Mouse (Mus musculus) heart, adult 2 months (tissue): ENCODE results near the gene Brd4. TPM values are rescaled to one million over a fixed set of nuclear protein-coding genes. Genes with fewer than 3 reads are reported as not detected.

ENCODE experiments used
- DNase-seq, 2 experiments: peaks; one replicate each; pipeline ENCODE4 v3.0.0; 2021
- H3K27ac ChIP-seq: fragments of 200-600 bp; 2 replicates; pipeline ENCODE4 v1.8.1; 2022
- H3K27me3 ChIP-seq: fragments of 200-500 bp; 2 replicates; pipeline ENCODE4 v1.6.1; 2012; ENCODE audit warnings: mild to moderate bottlenecking, low read length, inconsistent platforms, mixed read lengths; ENCODE audit not compliant: control insufficient read depth, insufficient read depth
- H3K36me3 ChIP-seq: fragments of 200-500 bp; 2 replicates; pipeline ENCODE4 v1.6.1; 2012; ENCODE audit warnings: low read length, inconsistent platforms; ENCODE audit not compliant: control insufficient read depth, insufficient read depth
- H3K4me1 ChIP-seq: fragments of 200-500 bp; 2 replicates; pipeline ENCODE4 v1.6.1; 2011; ENCODE audit warnings: low read length; ENCODE audit not compliant: control insufficient read depth, insufficient read depth
- H3K4me3 ChIP-seq: fragments of 200-600 bp; 2 replicates; pipeline ENCODE4 v1.8.1; 2022
- H3K79me2 ChIP-seq: fragments of 200-500 bp; replicated peaks from 2 replicates; pipeline ENCODE4 v1.6.1; 2012; ENCODE audit warnings: mild to moderate bottlenecking, inconsistent platforms, low read length, moderate library complexity, mixed read lengths; ENCODE audit not compliant: control insufficient read depth, insufficient read depth
- H3K9ac ChIP-seq: fragments of 200-500 bp; 2 replicates; pipeline ENCODE4 v1.6.1; 2012; ENCODE audit warnings: low read depth, mild to moderate bottlenecking, control low read depth, inconsistent platforms, low read length, mixed read lengths
- CTCF ChIP-seq: fragments of 200-600 bp; IDR thresholded peaks from 2 replicates; pipeline ENCODE4 v1.8.1; 2022; ENCODE audit warnings: antibody characterized with exemption, mild to moderate bottlenecking, moderate library complexity
- EP300 ChIP-seq: fragments of 200-500 bp; IDR thresholded peaks from 2 replicates; pipeline ENCODE4 v1.6.1; 2011; ENCODE audit warnings: low read depth, low read length, control low read depth; ENCODE audit not compliant: insufficient read depth
- POLR2A ChIP-seq: fragments of 200-500 bp; IDR thresholded peaks from 2 replicates; pipeline ENCODE4 v1.6.1; 2011; ENCODE audit warnings: mild to moderate bottlenecking, low read depth, low read length, control low read depth; ENCODE audit not compliant: insufficient read depth
- WGBS: fragments of 180-500 bp; shearing (Covaris S2); methylation state at CpG from one replicate; pipeline ENCODE4 v1.1.7; 2018; 5-methylcytosine and 5-hydroxymethylcytosine counted together
- intact Hi-C: fragments of 180-260 bp; cut with DNase I; formaldehyde crosslinking; loops from one replicate; pipeline ENCODE4 v1.15.1; 2025
- polyA plus RNA-seq: library from polyadenylated mRNA; depleted of rRNA; stranded (reverse); fragments of >200 nt; gene quantifications from 2 replicates; pipeline ENCODE4 v1.2.3, GENCODE M21; 2012
- total RNA-seq, 2 experiments: library from RNA; stranded (reverse); gene quantifications; 2 replicates each; pipeline ENCODE4 v1.2.3; 2021

The Brd4 gene
- total and polyA plus RNA-seq, 3 experiments = 21.7 to 55.6 (median 53.3) TPM

DNA sequence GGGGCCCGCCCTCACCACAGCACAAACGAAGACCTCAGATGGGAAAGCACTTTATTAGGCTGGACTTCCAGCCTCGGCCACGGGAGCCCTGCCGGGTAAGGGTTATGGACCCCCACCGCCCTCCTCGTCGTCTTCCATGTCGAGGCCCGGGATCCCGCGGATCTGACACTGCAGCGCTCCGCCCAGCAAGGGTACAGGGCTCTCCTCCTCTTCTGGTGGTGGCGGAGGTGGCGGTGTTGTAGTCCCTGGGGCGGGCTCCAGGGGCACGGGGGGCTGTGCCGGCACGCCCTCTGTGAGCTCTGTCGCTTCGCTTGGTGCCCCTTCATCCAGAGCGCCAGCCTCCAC, 36.8 kb upstream of the Brd4 start:
- intact Hi-C loops = loop anchor here (2.0 kb wide), 1 partner anchor 37 kb away; the partner anchor contains the start of gene Brd4
- WGBS = under 1% methylated on average over 23 of the region's 23 CpGs

DNA sequence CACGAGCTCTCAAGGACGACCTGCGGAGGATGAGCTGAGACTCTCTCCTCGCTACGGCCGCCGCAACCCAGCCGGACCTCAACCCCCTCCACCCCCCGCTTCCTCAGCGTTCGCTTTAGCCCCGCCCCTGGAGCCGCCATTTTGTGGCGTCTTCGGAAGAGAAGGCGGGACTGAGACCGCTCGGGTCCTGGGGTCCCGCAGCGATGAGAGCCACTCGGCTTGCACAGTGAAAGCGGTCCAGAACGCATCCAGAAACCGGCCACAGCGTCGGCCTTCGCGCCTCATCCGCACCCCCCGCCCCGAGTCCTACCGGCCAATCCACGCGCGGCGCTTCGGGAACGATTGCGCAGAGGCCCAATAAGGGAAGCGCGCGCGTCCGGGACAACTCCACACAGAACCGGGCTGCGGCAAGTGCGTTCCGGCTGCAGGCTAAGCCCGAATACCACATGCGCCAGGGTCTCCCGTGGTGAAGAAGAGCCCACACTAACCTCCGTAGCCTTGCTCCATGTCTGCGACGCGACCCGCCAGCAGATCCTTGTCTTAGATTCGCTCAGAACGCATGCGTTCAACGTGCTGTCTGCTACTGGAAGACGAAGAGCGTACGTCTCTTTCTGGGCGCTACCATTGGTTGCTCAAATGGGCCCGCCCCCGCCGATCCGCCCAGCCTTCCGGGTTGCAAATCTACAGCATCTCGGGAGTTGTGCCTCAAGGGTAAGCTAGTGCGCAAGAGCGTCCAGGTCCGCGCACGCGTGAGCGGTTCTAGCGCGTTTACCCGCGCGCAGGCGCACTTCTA, 36.3 kb upstream of the Brd4 start, which contains the start of gene Akap8:
Akap8 (minus strand) TSS at position 642 of the 793 bp plus-strand sequence.
- under 1% methylated on average over 83 of the region's 83 CpGs for WGBS

More for the DNA sequence above, 36.8 kb upstream of the Brd4 start:
- Histone ChIP-seq H3K4me3 (peak overlapping the region; percentile 77), H3K27ac (peak overlapping the region; percentile 91), H3K36me3 (peaks cover 7% of the 10 kb centered on the region), H3K4me1 (peaks cover 9% of the 10 kb centered on the region), H3K9ac (peak overlapping the region; percentile 61), H3K79me2 (0 out of 2 replicates have a peak, but pooled peaks cover 1% of the 10 kb centered on the region), H3K27me3 (no peaks in the 10 kb centered on the region)
- DNase-seq = no peak
- TF ChIP-seq EP300 = no peak
- peak; percentile 37 for TF ChIP-seq CTCF

DNA sequence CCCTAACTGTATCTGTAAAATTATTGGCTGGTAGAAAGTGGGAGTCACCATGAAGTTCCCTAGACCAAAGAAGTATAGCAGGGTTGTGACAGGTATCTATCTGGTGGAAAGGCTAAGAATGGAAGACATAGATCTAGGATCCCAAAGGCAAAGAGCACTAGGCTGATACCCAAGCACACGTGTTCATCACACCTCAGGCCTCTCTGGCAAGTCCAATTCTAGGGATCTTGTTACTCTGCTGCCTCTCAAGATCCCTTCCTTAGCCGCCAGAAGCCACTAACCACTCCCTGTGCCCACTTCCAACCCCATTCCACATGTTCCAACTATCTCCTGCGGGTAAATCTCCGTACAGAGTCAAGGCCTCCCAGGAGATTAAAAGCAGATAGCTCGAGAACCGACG, 35.4 kb upstream of the Brd4 start:
- Histone ChIP-seq H3K36me3 (peaks cover 7% of the 10 kb centered on the region; the same call in 1 of the 2 replicates), H3K4me1 (peaks cover 9% of the 10 kb centered on the region), H3K27me3 (no peaks in the 10 kb centered on the region), H3K79me2 (0 out of 2 replicates have a peak, but pooled peaks cover 1% of the 10 kb centered on the region), H3K27ac (peak overlapping the region; percentile 98), H3K9ac (peak overlapping the region; percentile 87), H3K4me3 (peak overlapping the region; percentile 77)
- 0% methylated on average over 7 of the region's 7 CpGs for WGBS
- TF ChIP-seq EP300 = no peak
- no peak for TF ChIP-seq CTCF
- no peak for TF ChIP-seq POLR2A
- peak in 1 of 2 experiments; percentile 14 for DNase-seq
- intact Hi-C loops = loop anchor here (2.0 kb wide), 1 partner anchor 35 kb away; the partner anchor contains the start of gene Brd4

More for the DNA sequence above, 36.3 kb upstream of the Brd4 start, which contains the start of gene Akap8:
- Histone ChIP-seq H3K9ac (peak within 1 kb of the TSS; percentile 87), H3K4me1 (peaks cover 9% of the 10 kb centered on the region), H3K79me2 (0 out of 2 replicates have a peak, but pooled peaks cover 1% of the 10 kb centered on the region), H3K4me3 (peak within 1 kb of the TSS; percentile 77), H3K27ac (peak within 1 kb of the TSS; percentile 98), H3K27me3 (no peaks in the 10 kb centered on the region), H3K36me3 (peaks cover 7% of the 10 kb centered on the region)
- TF ChIP-seq EP300 = peak; percentile 75
- TF ChIP-seq CTCF = peak; percentile 18
- peak; percentile 96 for TF ChIP-seq POLR2A
- intact Hi-C loops = loop anchor here (2.0 kb wide), 1 partner anchor 36 kb away; the partner anchor contains the start of gene Brd4
- peak; percentile 94 to 99 for DNase-seq

DNA sequence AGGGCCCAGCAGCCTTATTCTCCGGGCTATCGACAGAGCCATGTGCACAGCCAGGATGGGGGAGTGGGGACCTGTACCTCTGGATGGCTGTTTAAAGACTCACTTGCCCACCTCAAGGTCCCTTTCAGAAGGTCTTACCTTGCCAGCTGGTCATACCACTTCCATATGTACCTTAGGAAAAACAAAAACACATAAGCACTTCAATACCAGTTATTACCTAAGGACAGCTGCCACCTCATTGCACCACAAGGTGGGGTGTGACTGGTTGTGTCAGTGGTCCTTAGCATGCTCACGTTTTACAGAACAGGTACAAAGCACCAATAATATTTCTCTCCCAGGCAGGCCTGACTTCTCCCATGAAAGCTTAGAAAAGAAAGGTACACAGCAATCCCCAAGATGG, 33.2 kb upstream of the Brd4 start:
- H3K79me2 ChIP-seq = 0 out of 2 replicates have a peak, but pooled peaks cover 1% of the 10 kb centered on the region
- H3K27ac ChIP-seq = no peak overlapping the region
- DNase-seq = no peak
- H3K4me3 ChIP-seq = no peak overlapping the region
- TF ChIP-seq POLR2A = no peak
- no peak for TF ChIP-seq CTCF
- TF ChIP-seq EP300 = no peak
- H3K36me3 ChIP-seq = peaks cover 5% of the 10 kb centered on the region; the same call in 1 of the 2 replicates
- peaks cover 9% of the 10 kb centered on the region for H3K4me1 ChIP-seq
- 78% methylated on average over 3 of the region's 3 CpGs for WGBS
- no peaks in the 10 kb centered on the region for H3K27me3 ChIP-seq
- no peak overlapping the region for H3K9ac ChIP-seq
- intact Hi-C loops = no loop called here

DNA sequence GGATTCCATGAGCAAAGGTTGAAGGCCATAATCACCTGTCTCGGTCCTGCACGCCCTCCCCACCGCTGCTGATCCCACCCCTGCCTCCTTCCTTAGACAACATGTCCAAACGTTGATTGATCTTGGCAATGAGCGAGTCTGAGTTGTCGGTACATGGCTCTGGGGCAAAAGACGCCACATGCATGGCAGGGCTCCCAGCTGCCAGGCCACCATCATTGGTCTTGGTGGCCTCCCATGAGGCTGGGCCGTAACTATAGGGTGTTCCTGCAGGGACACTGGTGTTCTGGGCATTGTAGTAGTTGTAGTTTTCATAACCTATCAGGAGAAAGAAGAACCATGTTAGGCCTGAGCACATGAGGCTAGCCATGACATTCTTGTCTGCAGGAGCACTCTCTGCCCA, 32.5 kb upstream of the Brd4 start:
- WGBS = 88% methylated on average over 8 of the region's 8 CpGs
- TF ChIP-seq POLR2A = no peak
- TF ChIP-seq EP300 = no peak
- TF ChIP-seq CTCF = no peak
- Histone ChIP-seq H3K9ac (no peak overlapping the region), H3K4me3 (no peak overlapping the region), H3K27me3 (no peaks in the 10 kb centered on the region), H3K4me1 (peaks cover 9% of the 10 kb centered on the region), H3K79me2 (0 out of 2 replicates have a peak, but pooled peaks cover 1% of the 10 kb centered on the region), H3K36me3 (peaks cover 3% of the 10 kb centered on the region; the same call in 1 of the 2 replicates), H3K27ac (no peak overlapping the region)
- DNase-seq = no peak
- intact Hi-C loops = no loop called here

DNA sequence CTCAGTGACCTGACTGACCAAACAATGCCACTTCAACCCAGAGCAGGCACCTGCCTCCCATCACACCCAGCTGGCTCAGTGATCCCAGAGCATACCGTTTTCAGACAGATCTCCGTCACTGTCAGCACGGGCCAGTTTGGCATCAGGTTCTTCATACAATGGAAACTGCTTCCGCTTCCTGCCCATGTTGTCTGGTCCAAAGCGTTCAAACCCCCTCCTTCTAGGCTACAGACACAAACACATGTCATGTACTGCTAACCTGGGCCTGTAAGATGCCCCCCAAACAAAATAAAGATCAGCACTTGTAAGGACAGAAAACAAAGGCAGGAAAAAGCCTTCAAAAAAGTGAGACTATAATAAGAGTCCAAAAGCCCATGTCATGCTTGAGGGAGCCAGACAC, 31.0 kb upstream of the Brd4 start:
- Histone ChIP-seq H3K9ac (no peak overlapping the region), H3K4me3 (no peak overlapping the region), H3K4me1 (peaks cover 6% of the 10 kb centered on the region), H3K27me3 (no peaks in the 10 kb centered on the region), H3K27ac (no peak overlapping the region), H3K79me2 (0 out of 2 replicates have a peak, but pooled peaks cover 1% of the 10 kb centered on the region), H3K36me3 (peaks cover 4% of the 10 kb centered on the region)
- DNase-seq = no peak
- TF ChIP-seq POLR2A = no peak
- no peak for TF ChIP-seq EP300
- TF ChIP-seq CTCF = no peak
- intact Hi-C loops = no loop called here
- 83% methylated on average over 5 of the region's 5 CpGs for WGBS
